Mouse (Mus musculus) limb, embryonic 10.5 days (tissue): ENCODE data around the gene Lrfn1. TPM values are rescaled to one million over a fixed set of nuclear protein-coding genes. Genes with fewer than 3 reads are reported as not detected.
A peak's percentile ranks its signal among the peaks of the same experiment; 100 is the strongest.

Experiments
- DNase-seq: peaks from one replicate; pipeline ENCODE4 v3.0.0-alpha.2; 2017; ENCODE audit warnings: low spot score
- H3K27ac ChIP-seq: fragments of 300-500 bp; sonication (generic); 2 replicates; pipeline ENCODE4 v1.5.1; 2016; ENCODE audit warnings: mild to moderate bottlenecking
- H3K27me3 ChIP-seq: fragments of 300-500 bp; sonication (generic); 2 replicates; pipeline ENCODE4 v1.6.1; 2016; ENCODE audit warnings: low read depth, mild to moderate bottlenecking; ENCODE audit not compliant: poor library complexity, severe bottlenecking
- H3K36me3 ChIP-seq: fragments of 300-500 bp; sonication (generic); 2 replicates; pipeline ENCODE4 v1.6.1; 2016; ENCODE audit warnings: mild to moderate bottlenecking, moderate library complexity
- H3K4me1 ChIP-seq: fragments of 300-500 bp; sonication (generic); 2 replicates; pipeline ENCODE4 v1.6.1; 2016
- H3K4me3 ChIP-seq: fragments of 300-500 bp; sonication (generic); 2 replicates; pipeline ENCODE4 v1.5.1; 2016; ENCODE audit warnings: mild to moderate bottlenecking, moderate library complexity
- H3K9me3 ChIP-seq: fragments of 300-500 bp; sonication (generic); replicated peaks from 2 replicates; pipeline ENCODE4 v1.6.1; 2016; ENCODE audit warnings: mild to moderate bottlenecking
- WGBS: fragments of 180-500 bp; shearing (Covaris S2); methylation state at CpG from one replicate; pipeline ENCODE4 v1.1.7; 2016; 5-methylcytosine and 5-hydroxymethylcytosine counted together
- polyA plus RNA-seq: library from polyadenylated mRNA; unstranded; fragments of >200 nt; fragmentation: Nextera tagmentation; extraction: Ambion mirVana; gene quantifications from 2 replicates; pipeline ENCODE4 v1.2.1, GENCODE M21; 2016

The Lrfn1 gene
- polyA plus RNA-seq, 1 experiment from 2014 or later = 5.0 TPM

- 93% methylated on average over 5 of the region's 5 CpGs for WGBS
- Histone ChIP-seq H3K36me3 (peaks cover 92% of the 10 kb centered on the region), H3K27me3 (peaks cover 2% of the 10 kb centered on the region; the same call in 1 of the 2 replicates), H3K27ac (no peak overlapping the region), H3K9me3 (no peaks in the 10 kb centered on the region), H3K4me3 (no peak overlapping the region), H3K4me1 (no peaks in the 10 kb centered on the region; the same call in 1 of the 2 replicates)
- no peak for DNase-seq
Measured at GRCm38 (mm10) chr7:28460361-28460760, 8.6 kb downstream of the Lrfn1 start.

GRCm38 (mm10) chr7:28462769-28463168, 11.0 kb downstream of the Lrfn1 start:
- 96% methylated on average over 2 of the region's 2 CpGs for WGBS
- Histone ChIP-seq H3K27ac (no peak overlapping the region), H3K4me1 (peaks cover 14% of the 10 kb centered on the region), H3K4me3 (no peak overlapping the region), H3K36me3 (peaks cover 71% of the 10 kb centered on the region), H3K9me3 (no peaks in the 10 kb centered on the region), H3K27me3 (peaks cover 26% of the 10 kb centered on the region)
- no peak for DNase-seq

GRCm38 (mm10) chr7:28464416-28465212, 12.8 kb downstream of the Lrfn1 start:
- 63% methylated on average over 10 of the region's 10 CpGs for WGBS
- peaks cover 39% of the 10 kb centered on the region for H3K27me3 ChIP-seq
- no peak overlapping the region for H3K27ac ChIP-seq
- H3K4me1 ChIP-seq = peaks cover 14% of the 10 kb centered on the region
- peaks cover 52% of the 10 kb centered on the region for H3K36me3 ChIP-seq
- no peaks in the 10 kb centered on the region for H3K9me3 ChIP-seq
- H3K4me3 ChIP-seq = no peak overlapping the region
- DNase-seq = no peak

GRCm38 (mm10) chr7:28466721-28467212, 15.0 kb downstream of the Lrfn1 start:
- Histone ChIP-seq H3K9me3 (no peaks in the 10 kb centered on the region), H3K36me3 (peaks cover 31% of the 10 kb centered on the region), H3K4me1 (peaks cover 14% of the 10 kb centered on the region), H3K4me3 (peak overlapping the region; percentile 70), H3K27me3 (peaks cover 39% of the 10 kb centered on the region), H3K27ac (peak overlapping the region; percentile 91)
- peak; percentile 65 for DNase-seq
- 16% methylated on average over 40 of the region's 40 CpGs for WGBS

- peaks cover 39% of the 10 kb centered on the region for H3K27me3 ChIP-seq
Measured at GRCm38 (mm10) chr7:28467213-28467751, 15.5 kb downstream of the Lrfn1 start.

GRCm38 (mm10) chr7:28476191-28476590, 24.4 kb downstream of the Lrfn1 start:
- WGBS = 91% methylated on average over 6 of the region's 6 CpGs
- Histone ChIP-seq H3K9me3 (no peaks in the 10 kb centered on the region), H3K36me3 (no peaks in the 10 kb centered on the region)

More at GRCm38 (mm10) chr7:28467213-28467751, 15.5 kb downstream of the Lrfn1 start:
- H3K27ac ChIP-seq = peak overlapping the region; percentile 91
- H3K4me1 ChIP-seq = peaks cover 14% of the 10 kb centered on the region
- peak overlapping the region; percentile 70 for H3K4me3 ChIP-seq
- no peaks in the 10 kb centered on the region for H3K9me3 ChIP-seq
- peaks cover 26% of the 10 kb centered on the region for H3K36me3 ChIP-seq
- peak; percentile 87 for DNase-seq
- WGBS = under 1% methylated on average over 59 of the region's 63 CpGs

GRCm38 (mm10) chr7:28477363-28477762, 25.6 kb downstream of the Lrfn1 start:
- H3K4me3 ChIP-seq = no peak overlapping the region
- peaks cover 6% of the 10 kb centered on the region for H3K4me1 ChIP-seq
- H3K36me3 ChIP-seq = no peaks in the 10 kb centered on the region
- no peaks in the 10 kb centered on the region for H3K9me3 ChIP-seq
- no peak for DNase-seq
- H3K27me3 ChIP-seq = no peaks in the 10 kb centered on the region
- 94% methylated on average over 5 of the region's 5 CpGs for WGBS
- no peak overlapping the region for H3K27ac ChIP-seq

More at GRCm38 (mm10) chr7:28476191-28476590, 24.4 kb downstream of the Lrfn1 start:
- Histone ChIP-seq H3K27ac (no peak overlapping the region), H3K4me1 (peaks cover 6% of the 10 kb centered on the region), H3K27me3 (no peaks in the 10 kb centered on the region), H3K4me3 (no peak overlapping the region)
- DNase-seq = no peak

- Histone ChIP-seq H3K27ac (no peak overlapping the region), H3K27me3 (no peaks in the 10 kb centered on the region), H3K4me1 (peaks cover 7% of the 10 kb centered on the region), H3K4me3 (no peak overlapping the region), H3K9me3 (no peaks in the 10 kb centered on the region), H3K36me3 (no peaks in the 10 kb centered on the region)
- WGBS = 6% methylated on average over 8 of the region's 8 CpGs
- peak; percentile 48 for DNase-seq
Measured at GRCm38 (mm10) chr7:28478854-28479253, 27.1 kb downstream of the Lrfn1 start.

GRCm38 (mm10) chr7:28482854-28483253, 31.1 kb downstream of the Lrfn1 start:
- Histone ChIP-seq H3K9me3 (no peaks in the 10 kb centered on the region), H3K4me1 (peaks cover 15% of the 10 kb centered on the region), H3K36me3 (no peaks in the 10 kb centered on the region), H3K27ac (no peak overlapping the region), H3K27me3 (peaks cover 14% of the 10 kb centered on the region), H3K4me3 (no peak overlapping the region)
- 88% methylated on average over 11 of the region's 11 CpGs for WGBS
- DNase-seq = no peak

GRCm38 (mm10) chr7:28484192-28484591, 32.4 kb downstream of the Lrfn1 start:
- no peak for DNase-seq
- Histone ChIP-seq H3K4me3 (no peak overlapping the region), H3K9me3 (no peaks in the 10 kb centered on the region), H3K4me1 (peaks cover 14% of the 10 kb centered on the region), H3K36me3 (no peaks in the 10 kb centered on the region), H3K27me3 (peaks cover 26% of the 10 kb centered on the region), H3K27ac (no peak overlapping the region)
- WGBS = 29% methylated on average over 4 of the region's 4 CpGs

GRCm38 (mm10) chr7:28488030-28488491, 36.3 kb downstream of the Lrfn1 start:
- Histone ChIP-seq H3K9me3 (no peaks in the 10 kb centered on the region), H3K4me3 (peak overlapping the region; percentile 26), H3K27me3 (peaks cover 27% of the 10 kb centered on the region), H3K36me3 (no peaks in the 10 kb centered on the region), H3K4me1 (peaks cover 20% of the 10 kb centered on the region), H3K27ac (no peak overlapping the region)
- peak; percentile 45 for DNase-seq
- WGBS = 4% methylated on average over 16 of the region's 16 CpGs

- H3K4me3 ChIP-seq = peak overlapping the region; percentile 21; the same call in 1 of the 2 replicates
- no peaks in the 10 kb centered on the region for H3K9me3 ChIP-seq
- H3K27ac ChIP-seq = no peak overlapping the region
- peaks cover 14% of the 10 kb centered on the region for H3K4me1 ChIP-seq
- H3K27me3 ChIP-seq = peaks cover 27% of the 10 kb centered on the region
- DNase-seq = peak; percentile 63
- H3K36me3 ChIP-seq = no peaks in the 10 kb centered on the region
- 2% methylated on average over 10 of the region's 10 CpGs for WGBS
Measured at GRCm38 (mm10) chr7:28490410-28490809, 38.6 kb downstream of the Lrfn1 start.

- Histone ChIP-seq H3K4me1 (peaks cover 14% of the 10 kb centered on the region), H3K9me3 (no peaks in the 10 kb centered on the region), H3K27ac (no peak overlapping the region), H3K36me3 (no peaks in the 10 kb centered on the region), H3K27me3 (peaks cover 27% of the 10 kb centered on the region), H3K4me3 (peak overlapping the region; percentile 21; the same call in 1 of the 2 replicates)
- DNase-seq = no peak
- WGBS = 29% methylated on average over 13 of the region's 14 CpGs
Measured at GRCm38 (mm10) chr7:28490903-28491302, 39.1 kb downstream of the Lrfn1 start.
